Mouse (Mus musculus): Measurements from ENCODE around the gene Cyp4f37.
"Not testable (repeated sequence)": the region's sequence is repeated elsewhere in the genome, so short reads cannot be mapped to it uniquely, and the experiment has no call there.

The Cyp4f37 gene

GRCm38 (mm10) chr17:32621018-32621417 is at the start of gene Cyp4f37:
Gene Cyp4f37, plus strand, starts transcription at chr17:32621309.
- peak in 1 of 2 experiments; percentile 5 for DNase-seq

GRCm38 (mm10) chr17:32573286-32573685 is 47.8 kb upstream of the Cyp4f37 start:
- peak; percentile 8 to 16 for DNase-seq

GRCm38 (mm10) chr17:32577496-32578186 is 43.5 kb upstream of the Cyp4f37 start:
- DNase-seq: peak in 1 of 2 experiments; percentile 7

GRCm38 (mm10) chr17:32596494-32596893 is 24.6 kb upstream of the Cyp4f37 start:
- no peak for DNase-seq

GRCm38 (mm10) chr17:32608055-32608454 is 13.1 kb upstream of the Cyp4f37 start:
- DNase-seq: no peak

GRCm38 (mm10) chr17:32610231-32610630 is 10.9 kb upstream of the Cyp4f37 start:
- DNase-seq: not testable (repeated sequence)

GRCm38 (mm10) chr17:32610896-32611295 is 10.2 kb upstream of the Cyp4f37 start:
- DNase-seq: no peak

- DNase-seq: no peak
Measured at GRCm38 (mm10) chr17:32612417-32612816, 8.7 kb upstream of the Cyp4f37 start.

GRCm38 (mm10) chr17:32617252-32617651 is 3.9 kb upstream of the Cyp4f37 start:
- no peak for DNase-seq

GRCm38 (mm10) chr17:32629726-32630125 is 8.6 kb downstream of the Cyp4f37 start:
- DNase-seq: not testable (repeated sequence)

GRCm38 (mm10) chr17:32631936-32632335 is 10.8 kb downstream of the Cyp4f37 start:
- no peak for DNase-seq

GRCm38 (mm10) chr17:32634242-32634971 is 13.3 kb downstream of the Cyp4f37 start:
- not testable (repeated sequence) for DNase-seq

- DNase-seq: peak; percentile 89 to 90
Measured at GRCm38 (mm10) chr17:32634972-32635314, 13.8 kb downstream of the Cyp4f37 start.

GRCm38 (mm10) chr17:32636341-32636740 is 15.2 kb downstream of the Cyp4f37 start:
- DNase-seq: no peak

GRCm38 (mm10) chr17:32637151-32637550 is 16.0 kb downstream of the Cyp4f37 start:
- no peak for DNase-seq

GRCm38 (mm10) chr17:32646631-32647030 is 25.5 kb downstream of the Cyp4f37 start:
- DNase-seq: no peak

- no peak for DNase-seq
Measured at GRCm38 (mm10) chr17:32653860-32654259, 32.8 kb downstream of the Cyp4f37 start.

GRCm38 (mm10) chr17:32657041-32657440 is 35.9 kb downstream of the Cyp4f37 start:
- DNase-seq: no peak

GRCm38 (mm10) chr17:32658246-32658645 is 37.1 kb downstream of the Cyp4f37 start:
- DNase-seq: no peak

- DNase-seq: peak; percentile 38 to 60
Measured at GRCm38 (mm10) chr17:32658712-32659111, 37.6 kb downstream of the Cyp4f37 start, which contains the start of gene Cyp4f40. Gene Cyp4f40, plus strand, starts transcription at chr17:32658900.

GRCm38 (mm10) chr17:32673976-32674375 is 52.9 kb downstream of the Cyp4f37 start:
- DNase-seq: peak; percentile 17 to 26

- peak in 1 of 2 experiments; percentile 5 for DNase-seq
Measured at GRCm38 (mm10) chr17:32676040-32676635, 55.0 kb downstream of the Cyp4f37 start.

- peak; percentile 67 to 68 for DNase-seq
Measured at GRCm38 (mm10) chr17:32680404-32680803, 59.3 kb downstream of the Cyp4f37 start.
